Mouse (Mus musculus): ENCODE results near the gene Git1. TPM values are rescaled to one million over a fixed set of nuclear protein-coding genes. Genes with fewer than 3 reads are reported as not detected.
A peak's percentile ranks its signal among the peaks of the same experiment; 100 is the strongest.

The Git1 gene
- polyA plus RNA-seq, 1 experiment from 2014 or later, result 14.1 TPM

- peak overlapping the region; percentile 87 for H3K4me2 ChIP-seq
- H3K36me3 ChIP-seq (ENCODE audit: control insufficient read depth, insufficient read depth, low read length), result peaks cover 37% of the 10 kb centered on the region
- peak; percentile 73 for ATAC-seq (replicated peaks; ENCODE audit: low FRiP score)
- DNase-seq (ENCODE audit: low spot score), result peak; percentile 86
- peaks cover 10% of the 10 kb centered on the region for H3K4me1 ChIP-seq (replicated peaks; ENCODE audit: control insufficient read depth, insufficient read depth, low read length)
- WGBS, result 25% methylated on average over 49 of the region's 49 CpGs
- peak overlapping the region; percentile 30 for H3K9ac ChIP-seq (ENCODE audit: low read depth, low read length)
- H3K27me3 ChIP-seq (replicated peaks; ENCODE audit: control insufficient read depth, insufficient read depth, low read length), result no peaks in the 10 kb centered on the region
- H3K4me3 ChIP-seq (ENCODE audit: low read depth, low read length), result peak overlapping the region; percentile 39
- H3K9me3 ChIP-seq (ENCODE audit: control insufficient read depth, low read length), result no peaks in the 10 kb centered on the region
- H3K27ac ChIP-seq (ENCODE audit: low read depth, low read length), result no peak overlapping the region
These were observed 15.0 kb downstream of the Git1 start for GRCm38 (mm10) chr11:77508068-77509021.

GRCm38 (mm10) chr11:77511336-77511735 lies 18.0 kb downstream of the Git1 start:
- DNase-seq (ENCODE audit: low spot score), result peak; percentile 27
- no peak overlapping the region for H3K27ac ChIP-seq (ENCODE audit: low read depth, low read length)
- no peak overlapping the region for H3K4me2 ChIP-seq
- no peaks in the 10 kb centered on the region for H3K9me3 ChIP-seq (ENCODE audit: control insufficient read depth, low read length)
- H3K4me1 ChIP-seq (replicated peaks; ENCODE audit: control insufficient read depth, insufficient read depth, low read length), result peaks cover 34% of the 10 kb centered on the region
- no peak for ATAC-seq (replicated peaks; ENCODE audit: low FRiP score)
- H3K4me3 ChIP-seq (ENCODE audit: low read depth, low read length), result no peak overlapping the region
- 73% methylated on average over 5 of the region's 5 CpGs for WGBS
- H3K9ac ChIP-seq (ENCODE audit: low read depth, low read length), result no peak overlapping the region
- peaks cover 8% of the 10 kb centered on the region; the same call in 1 of the 2 replicates for H3K36me3 ChIP-seq (ENCODE audit: control insufficient read depth, insufficient read depth, low read length)
- H3K27me3 ChIP-seq (replicated peaks; ENCODE audit: control insufficient read depth, insufficient read depth, low read length), result peaks cover 14% of the 10 kb centered on the region

- Histone ChIP-seq H3K4me3 (ENCODE audit: low read depth, low read length) (peak overlapping the region; percentile 57), H3K27ac (ENCODE audit: low read depth, low read length) (peak overlapping the region; percentile 60; the same call in 1 of the 2 replicates), H3K9me3 (ENCODE audit: control insufficient read depth, low read length) (no peaks in the 10 kb centered on the region), H3K9ac (ENCODE audit: low read depth, low read length) (peak overlapping the region; percentile 74), H3K27me3 (replicated peaks; ENCODE audit: control insufficient read depth, insufficient read depth, low read length) (peaks cover 24% of the 10 kb centered on the region), H3K4me1 (replicated peaks; ENCODE audit: control insufficient read depth, insufficient read depth, low read length) (peaks cover 37% of the 10 kb centered on the region), H3K36me3 (ENCODE audit: control insufficient read depth, insufficient read depth, low read length) (no peaks in the 10 kb centered on the region), H3K4me2 (peak overlapping the region; percentile 99)
- DNase-seq (ENCODE audit: low spot score) (peak; percentile 96), ATAC-seq (replicated peaks; ENCODE audit: low FRiP score) (peak; percentile 78)
- WGBS, result under 1% methylated on average over 76 of the region's 84 CpGs
These were observed 19.8 kb downstream of the Git1 start for GRCm38 (mm10) chr11:77512891-77513810.

DNA sequence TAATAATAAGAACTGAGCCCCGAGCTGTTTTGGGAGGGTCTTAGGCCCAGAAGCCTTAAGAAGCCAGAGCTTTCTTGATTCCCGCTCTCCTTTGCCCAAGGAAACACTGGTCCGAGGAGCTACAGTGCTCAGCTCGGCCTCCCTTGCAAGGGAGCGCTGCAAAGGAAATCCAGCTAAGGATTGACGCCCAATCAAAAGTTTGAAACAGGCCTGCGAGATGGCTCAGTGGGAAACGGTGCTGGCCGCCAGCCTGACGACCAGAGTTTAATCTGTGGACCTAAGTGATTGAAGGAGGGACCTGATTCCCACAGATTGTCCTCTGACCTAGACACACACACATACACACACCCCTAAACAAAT lies 20.4 kb downstream of the Git1 start:
- Histone ChIP-seq H3K4me1 (replicated peaks; ENCODE audit: control insufficient read depth, insufficient read depth, low read length) (peaks cover 32% of the 10 kb centered on the region), H3K36me3 (ENCODE audit: control insufficient read depth, insufficient read depth, low read length) (no peaks in the 10 kb centered on the region), H3K9me3 (ENCODE audit: control insufficient read depth, low read length) (no peaks in the 10 kb centered on the region), H3K27ac (ENCODE audit: low read depth, low read length) (peak overlapping the region; percentile 48; the same call in 1 of the 2 replicates), H3K27me3 (replicated peaks; ENCODE audit: control insufficient read depth, insufficient read depth, low read length) (peaks cover 24% of the 10 kb centered on the region), H3K9ac (ENCODE audit: low read depth, low read length) (peak overlapping the region; percentile 74), H3K4me3 (ENCODE audit: low read depth, low read length) (peak overlapping the region; percentile 57), H3K4me2 (peak overlapping the region; percentile 99)
- ATAC-seq (replicated peaks; ENCODE audit: low FRiP score), result no peak
- 8% methylated on average over 10 of the region's 10 CpGs for WGBS
- DNase-seq (ENCODE audit: low spot score), result no peak

GRCm38 (mm10) chr11:77514281-77514831 lies 21.0 kb downstream of the Git1 start:
- H3K27me3 ChIP-seq (replicated peaks; ENCODE audit: control insufficient read depth, insufficient read depth, low read length), result peaks cover 24% of the 10 kb centered on the region
- H3K9me3 ChIP-seq (ENCODE audit: control insufficient read depth, low read length), result no peaks in the 10 kb centered on the region
- peaks cover 32% of the 10 kb centered on the region for H3K4me1 ChIP-seq (replicated peaks; ENCODE audit: control insufficient read depth, insufficient read depth, low read length)
- DNase-seq (ENCODE audit: low spot score) (peak; percentile 76), ATAC-seq (replicated peaks; ENCODE audit: low FRiP score) (peak; percentile 55)
- H3K36me3 ChIP-seq (ENCODE audit: control insufficient read depth, insufficient read depth, low read length), result no peaks in the 10 kb centered on the region
- 4% methylated on average over 19 of the region's 19 CpGs for WGBS
- peak overlapping the region; percentile 99 for H3K4me2 ChIP-seq
- H3K9ac ChIP-seq (ENCODE audit: low read depth, low read length), result peak overlapping the region; percentile 74
- peak overlapping the region; percentile 44 for H3K27ac ChIP-seq (ENCODE audit: low read depth, low read length)
- peak overlapping the region; percentile 57 for H3K4me3 ChIP-seq (ENCODE audit: low read depth, low read length)

- Histone ChIP-seq H3K27me3 (replicated peaks; ENCODE audit: control insufficient read depth, insufficient read depth, low read length) (peaks cover 24% of the 10 kb centered on the region), H3K4me1 (replicated peaks; ENCODE audit: control insufficient read depth, insufficient read depth, low read length) (peaks cover 32% of the 10 kb centered on the region), H3K4me3 (ENCODE audit: low read depth, low read length) (peak within 1 kb of the TSS; percentile 57), H3K27ac (ENCODE audit: low read depth, low read length) (peak within 1 kb of the TSS; percentile 44), H3K9ac (ENCODE audit: low read depth, low read length) (peak within 1 kb of the TSS; percentile 74), H3K4me2 (peak within 1 kb of the TSS; percentile 99), H3K9me3 (ENCODE audit: control insufficient read depth, low read length) (no peaks in the 10 kb centered on the region), H3K36me3 (ENCODE audit: control insufficient read depth, insufficient read depth, low read length) (no peaks in the 10 kb centered on the region)
- peak; percentile 84 for DNase-seq (ENCODE audit: low spot score)
- peak; percentile 42 for ATAC-seq (replicated peaks; ENCODE audit: low FRiP score)
- WGBS, result under 1% methylated on average over 72 of the region's 72 CpGs
These were observed 21.7 kb downstream of the Git1 start, which contains the start of gene Abhd15 for GRCm38 (mm10) chr11:77514832-77515636. TSS of gene Abhd15 (plus strand) at chr11:77515121.

DNA sequence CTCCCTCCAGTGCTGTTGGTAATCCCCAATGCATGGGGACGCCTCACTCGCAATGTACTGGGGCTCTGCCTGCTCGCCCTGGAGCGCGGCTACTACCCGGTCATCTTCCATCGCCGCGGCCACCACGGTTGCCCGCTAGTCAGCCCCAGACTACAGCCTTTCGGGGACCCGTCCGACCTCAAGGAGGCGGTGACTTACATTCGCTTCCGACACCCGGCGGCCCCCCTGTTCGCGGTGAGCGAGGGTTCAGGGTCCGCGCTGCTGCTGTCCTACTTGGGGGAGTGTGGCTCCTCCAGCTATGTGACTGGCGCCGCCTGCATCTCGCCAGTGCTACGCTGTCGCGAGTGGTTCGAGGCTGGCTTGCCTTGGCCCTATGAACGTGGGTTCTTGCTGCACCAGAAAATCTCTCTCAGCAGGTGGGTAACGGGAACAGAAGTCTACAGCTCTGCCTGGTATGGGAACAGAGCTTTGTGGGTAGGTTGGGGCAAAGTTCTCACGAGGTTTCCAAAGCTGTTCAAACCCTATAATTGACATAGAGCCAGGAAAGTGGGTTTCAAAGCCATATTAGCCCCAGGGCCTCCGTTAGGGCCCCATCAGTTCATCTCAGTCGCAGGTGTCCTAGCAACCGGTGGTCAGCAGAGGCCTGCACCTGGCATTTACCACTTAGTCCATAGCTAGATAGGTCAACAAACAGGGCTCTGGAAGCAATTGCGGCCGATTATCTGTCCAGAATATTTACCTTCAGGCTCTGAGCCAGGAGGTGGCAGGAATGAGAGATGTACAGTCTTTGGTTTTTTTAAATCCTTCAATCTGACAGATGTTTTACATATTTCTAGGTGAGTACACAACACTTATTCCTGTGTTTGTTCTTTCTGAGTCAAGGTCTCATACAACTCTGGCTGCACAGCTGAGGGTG lies 22.5 kb downstream of the Git1 start, which contains the start of gene Trp53i13:
Gene Trp53i13 (minus strand): TSS at position 344 of the 916 bp plus-strand sequence.
- WGBS, result 11% methylated on average over 39 of the region's 39 CpGs
- H3K4me2 ChIP-seq, result peak within 1 kb of the TSS; percentile 99
- peak within 1 kb of the TSS; percentile 57 for H3K4me3 ChIP-seq (ENCODE audit: low read depth, low read length)
- ATAC-seq (replicated peaks; ENCODE audit: low FRiP score), result no peak
- no peaks in the 10 kb centered on the region for H3K36me3 ChIP-seq (ENCODE audit: control insufficient read depth, insufficient read depth, low read length)
- H3K9ac ChIP-seq (ENCODE audit: low read depth, low read length), result peak within 1 kb of the TSS; percentile 74
- peaks cover 32% of the 10 kb centered on the region for H3K4me1 ChIP-seq (replicated peaks; ENCODE audit: control insufficient read depth, insufficient read depth, low read length)
- H3K27me3 ChIP-seq (replicated peaks; ENCODE audit: control insufficient read depth, insufficient read depth, low read length), result peaks cover 24% of the 10 kb centered on the region
- no peak for DNase-seq (ENCODE audit: low spot score)
- H3K27ac ChIP-seq (ENCODE audit: low read depth, low read length), result peak within 1 kb of the TSS; percentile 25; the same call in 1 of the 2 replicates
- no peaks in the 10 kb centered on the region for H3K9me3 ChIP-seq (ENCODE audit: control insufficient read depth, low read length)

Data from liver, embryonic 11.5 days (tissue).